Mouse (Mus musculus): Measurements from ENCODE around the gene Mrpl50. TPM values are rescaled to one million over a fixed set of nuclear protein-coding genes. Genes with fewer than 3 reads are reported as not detected.

Mrpl50 gene
- polyA plus RNA-seq, 1 experiment from 2014 or later = 71.4 TPM

GRCm38 (mm10) chr4:49473435-49474100, 47.3 kb downstream of the Mrpl50 start, which contains the start of gene Acnat1:
Acnat1 (minus strand) TSS chr4:49473912.
- 47% methylated on average over 3 of the region's 3 CpGs for WGBS
- no peak for ATAC-seq (ENCODE audit: insufficient number of reproducible peaks, low FRiP score)
- Histone ChIP-seq H3K9me3 (replicated peaks) (no peaks in the 10 kb centered on the region), H3K9ac (no peak within 1 kb of the TSS), H3K4me1 (replicated peaks) (0 out of 2 replicates have a peak, but pooled peaks cover 4% of the 10 kb centered on the region), H3K4me2 (no peak within 1 kb of the TSS), H3K27me3 (replicated peaks) (no peaks in the 10 kb centered on the region), H3K4me3 (no peak within 1 kb of the TSS), H3K27ac (ENCODE audit: poor library complexity, severe bottlenecking) (no peak within 1 kb of the TSS), H3K36me3 (no peaks in the 10 kb centered on the region)

GRCm38 (mm10) chr4:49469435-49470151, 51.3 kb downstream of the Mrpl50 start:
- Histone ChIP-seq H3K9me3 (replicated peaks) (0 out of 2 replicates have a peak, but pooled peaks cover 2% of the 10 kb centered on the region), H3K9ac (no peak overlapping the region), H3K27me3 (replicated peaks) (no peaks in the 10 kb centered on the region), H3K27ac (ENCODE audit: poor library complexity, severe bottlenecking) (no peak overlapping the region), H3K4me1 (replicated peaks) (no peaks in the 10 kb centered on the region), H3K36me3 (no peaks in the 10 kb centered on the region), H3K4me2 (no peak overlapping the region), H3K4me3 (no peak overlapping the region)
- ATAC-seq (ENCODE audit: insufficient number of reproducible peaks, low FRiP score) = no peak
- WGBS = 82% methylated on average over 3 of the region's 3 CpGs

- Histone ChIP-seq H3K27me3 (replicated peaks) (no peaks in the 10 kb centered on the region), H3K4me1 (replicated peaks) (no peaks in the 10 kb centered on the region), H3K4me2 (no peak overlapping the region), H3K9me3 (replicated peaks) (0 out of 2 replicates have a peak, but pooled peaks cover 2% of the 10 kb centered on the region), H3K4me3 (no peak overlapping the region), H3K9ac (no peak overlapping the region), H3K36me3 (no peaks in the 10 kb centered on the region), H3K27ac (ENCODE audit: poor library complexity, severe bottlenecking) (no peak overlapping the region)
- WGBS = 78% methylated on average over 6 of the region's 6 CpGs
- no peak for ATAC-seq (ENCODE audit: insufficient number of reproducible peaks, low FRiP score)
Observed at GRCm38 (mm10) chr4:49467360-49467759, 53.5 kb downstream of the Mrpl50 start.

Other genes with a start within 250 kb of the Mrpl50 start
- gene Acnat2, start 112.9 kb downstream of the Mrpl50 start, polyA plus RNA-seq (2016; fragmentation: Nextera tagmentation; extraction: Ambion mirVana) = not detected in 2 replicates
- gene Acnat1, start 47.2 kb downstream of the Mrpl50 start, polyA plus RNA-seq (2016; fragmentation: Nextera tagmentation; extraction: Ambion mirVana) = not detected in 2 replicates
- gene Baat, start 14.5 kb downstream of the Mrpl50 start, polyA plus RNA-seq (2016; fragmentation: Nextera tagmentation; extraction: Ambion mirVana) = not detected in 2 replicates
- gene Zfp189, start 83 bp upstream of the Mrpl50 start, polyA plus RNA-seq (2016; fragmentation: Nextera tagmentation; extraction: Ambion mirVana) = 8.0 and 8.3 TPM in 2 replicates
- gene Aldob, start 28.5 kb upstream of the Mrpl50 start, polyA plus RNA-seq (2016; fragmentation: Nextera tagmentation; extraction: Ambion mirVana) = 0.39 and 0.42 TPM in 2 replicates
- 47.5 and 48.0 TPM in 2 replicates for gene Tmem246, start 76.8 kb upstream of the Mrpl50 start, polyA plus RNA-seq (2016; fragmentation: Nextera tagmentation; extraction: Ambion mirVana)
- gene Rnf20, start 110.9 kb upstream of the Mrpl50 start, polyA plus RNA-seq (2016; fragmentation: Nextera tagmentation; extraction: Ambion mirVana) = 29.2 and 30.2 TPM in 2 replicates
- gene Ppp3r2, start 160.9 kb upstream of the Mrpl50 start, polyA plus RNA-seq (2016; fragmentation: Nextera tagmentation; extraction: Ambion mirVana) = 0.09 and 0.10 TPM in 2 replicates

Data from heart, embryonic 12.5 days (tissue).